Mouse (Mus musculus) CH12.LX (cell line): ENCODE results near the gene Olfr1259. TPM values are rescaled to one million over a fixed set of nuclear protein-coding genes. Genes with fewer than 3 reads are reported as not detected.
A peak's percentile ranks its signal among the peaks of the same experiment; 100 is the strongest.

Experiments used
- DNase-seq: peaks from one replicate; pipeline ENCODE4 v3.0.0-alpha.2; 2013; ENCODE audit errors: extremely low read depth
- H3K27ac ChIP-seq: 2 replicates; pipeline ENCODE4 v1.5.1; 2012; ENCODE audit warnings: low read depth, mild to moderate bottlenecking, control low read depth, moderate library complexity; ENCODE audit not compliant: insufficient read depth
- H3K27me3 ChIP-seq: replicated peaks from 2 replicates; pipeline ENCODE3; 2012; ENCODE audit warnings: inconsistent platforms
- H3K36me3 ChIP-seq, 2 experiments: replicated peaks in 1 of 2; 2 replicates each; pipeline versions ENCODE3 to v1.6.1; 2012; ENCODE audit warnings: inconsistent platforms in 1 of 2, low read length in 1 of 2, mild to moderate bottlenecking in 1 of 2, mixed read lengths in 1 of 2, moderate library complexity in 1 of 2; ENCODE audit not compliant: control insufficient read depth in 1 of 2, insufficient read depth in 1 of 2
- H3K4me1 ChIP-seq, 2 experiments: 2 replicates each; pipeline ENCODE4 v1.6.1; 2012; ENCODE audit warnings: inconsistent platforms in 1 of 2, moderate library complexity in 1 of 2; ENCODE audit not compliant: insufficient read depth in 2 of 2, control insufficient read depth in 1 of 2
- H3K4me2 ChIP-seq: 2 replicates; pipeline ENCODE4 v1.6.1; 2012; ENCODE audit warnings: low read depth, mild to moderate bottlenecking, control low read depth; ENCODE audit not compliant: poor library complexity, insufficient read depth, severe bottlenecking
- H3K4me3 ChIP-seq, 3 experiments: fragments of 150-350 bp in 1 of 3; sonication (generic) in 1 of 3; replicated peaks in 1 of 3; 2 replicates each; pipeline versions ENCODE3 to v1.5.1; 2011 to 2012; ENCODE audit warnings: low read depth in 2 of 3, low read length in 2 of 3, mild to moderate bottlenecking in 2 of 3, moderate library complexity in 2 of 3, control low read depth in 1 of 3, improper control_type of control experiment in 1 of 3, inconsistent platforms in 1 of 3, mixed read lengths in 1 of 3; ENCODE audit not compliant: poor library complexity in 1 of 3
- H3K79me2 ChIP-seq: replicated peaks from 2 replicates; pipeline ENCODE4 v1.6.1; 2012; ENCODE audit warnings: mild to moderate bottlenecking, moderate library complexity; ENCODE audit not compliant: control insufficient read depth, poor library complexity, insufficient read depth, severe bottlenecking; ENCODE audit errors: extremely low read depth
- H3K9ac ChIP-seq: 2 replicates; pipeline ENCODE4 v1.6.1; 2012; ENCODE audit warnings: low read depth, mild to moderate bottlenecking, control low read depth, moderate library complexity; ENCODE audit not compliant: insufficient read depth
- H3K9me3 ChIP-seq: replicated peaks from 2 replicates; pipeline ENCODE3; 2012; ENCODE audit warnings: low read length, inconsistent platforms, mixed read lengths
- CTCF ChIP-seq, 2 experiments: IDR thresholded peaks in 1 of 2; conservative IDR thresholded peaks in 1 of 2; 2 replicates each; pipeline ENCODE4 v1.5.1; 2011 to 2012; ENCODE audit warnings: low read depth in 2 of 2, low read length in 2 of 2, improper control_type of control experiment in 1 of 2, inconsistent platforms in 1 of 2, mild to moderate bottlenecking in 1 of 2, moderate library complexity in 1 of 2
- E2F4 ChIP-seq: IDR thresholded peaks from 2 replicates; pipeline ENCODE4 v1.6.1; 2011; ENCODE audit warnings: low read depth, low read length, improper control_type of control experiment; ENCODE audit not compliant: insufficient replicate concordance
- ELF1 ChIP-seq: IDR thresholded peaks from 2 replicates; pipeline ENCODE4 v1.6.1; 2014; ENCODE audit warnings: low read depth, mild to moderate bottlenecking, inconsistent platforms, low read length, improper control_type of control experiment
- EP300 ChIP-seq: IDR thresholded peaks from 2 replicates; pipeline ENCODE4 v1.6.1; 2011; ENCODE audit warnings: low read length, improper control_type of control experiment
- GABPA ChIP-seq: IDR thresholded peaks from 2 replicates; pipeline ENCODE4 v1.6.1; 2012; ENCODE audit warnings: low read depth, low read length, improper control_type of control experiment, inconsistent platforms; ENCODE audit not compliant: insufficient replicate concordance
- HCFC1 ChIP-seq: IDR thresholded peaks from 2 replicates; pipeline ENCODE4 v1.6.1; 2012; ENCODE audit warnings: low read depth, mild to moderate bottlenecking, inconsistent platforms, low read length, improper control_type of control experiment
- IRF4 ChIP-seq: IDR thresholded peaks from 2 replicates; pipeline ENCODE4 v1.6.1; 2014; ENCODE audit warnings: low read depth, mild to moderate bottlenecking, inconsistent platforms, low read length, improper control_type of control experiment
- JUND ChIP-seq: conservative IDR thresholded peaks from 2 replicates; pipeline ENCODE4 v1.6.1; 2011; ENCODE audit warnings: low read depth, low read length, improper control_type of control experiment
- MAX ChIP-seq: IDR thresholded peaks from 2 replicates; pipeline ENCODE4 v1.6.1; 2011; ENCODE audit warnings: low read length, improper control_type of control experiment
- MXI1 ChIP-seq: IDR thresholded peaks from 2 replicates; pipeline ENCODE4 v1.6.1; 2011; ENCODE audit warnings: mild to moderate bottlenecking, low read depth, low read length, improper control_type of control experiment
- MYC ChIP-seq: IDR thresholded peaks from 2 replicates; pipeline ENCODE4 v1.6.1; 2011; ENCODE audit warnings: low read depth, mild to moderate bottlenecking, improper control_type of control experiment, low read length
- NRF1 ChIP-seq: IDR thresholded peaks from 2 replicates; pipeline ENCODE4 v1.6.1; 2014; ENCODE audit warnings: low read depth, mild to moderate bottlenecking, inconsistent platforms, low read length, improper control_type of control experiment, moderate library complexity
- PAX5 ChIP-seq: IDR thresholded peaks from 2 replicates; pipeline ENCODE4 v1.6.1; 2012; ENCODE audit warnings: low read length, inconsistent platforms, mixed read lengths
- POLR2A ChIP-seq: IDR thresholded peaks from 2 replicates; pipeline ENCODE4 v1.6.1; 2011; ENCODE audit warnings: low read depth, mild to moderate bottlenecking, improper control_type of control experiment, low read length
- RAD21 ChIP-seq: IDR thresholded peaks from 2 replicates; pipeline ENCODE4 v1.6.1; 2011; ENCODE audit warnings: low read depth, mild to moderate bottlenecking, low read length, improper control_type of control experiment, moderate library complexity
- RCOR1 ChIP-seq: conservative IDR thresholded peaks from 2 replicates; pipeline ENCODE4 v1.6.1; 2012; ENCODE audit warnings: low read depth, mild to moderate bottlenecking, inconsistent platforms, low read length, improper control_type of control experiment
- SIN3A ChIP-seq: IDR thresholded peaks from 2 replicates; pipeline ENCODE4 v1.6.1; 2012; ENCODE audit warnings: low read length, improper control_type of control experiment, inconsistent platforms
- SMC3 ChIP-seq: IDR thresholded peaks from 2 replicates; pipeline ENCODE4 v1.6.1; 2011; ENCODE audit warnings: low read depth, low read length, improper control_type of control experiment
- TBP ChIP-seq: conservative IDR thresholded peaks from 2 replicates; pipeline ENCODE4 v1.6.1; 2011; ENCODE audit warnings: low read depth, low read length, improper control_type of control experiment
- USF1 ChIP-seq: IDR thresholded peaks from 2 replicates; pipeline ENCODE4 v1.6.1; 2014; ENCODE audit warnings: low read depth, mild to moderate bottlenecking, inconsistent platforms, low read length, improper control_type of control experiment
- USF2 ChIP-seq: conservative IDR thresholded peaks from 2 replicates; pipeline ENCODE4 v1.6.1; 2011; ENCODE audit warnings: low read depth, low read length, improper control_type of control experiment
- ZKSCAN1 ChIP-seq: IDR thresholded peaks from 2 replicates; pipeline ENCODE4 v1.6.1; 2012; ENCODE audit warnings: low read depth, inconsistent platforms, low read length, improper control_type of control experiment, borderline replicate concordance
- ZNF384 ChIP-seq: IDR thresholded peaks from 2 replicates; pipeline ENCODE4 v1.6.1; 2012; ENCODE audit warnings: low read depth, low read length, improper control_type of control experiment, inconsistent platforms
- dilution Hi-C: fragments of 300-500 bp; cut with MboI; formaldehyde crosslinking; loops from 2 replicates; pipeline ENCODE4 v1.14.3; 2020; ENCODE audit warnings: low sequenced_read_pairs; ENCODE audit not compliant: extremely low pct_unique_long_range_greater_than_20kb, extremely low pct_ligation_motif_present
- in situ Hi-C: fragments of 300-500 bp; cut with MboI; formaldehyde crosslinking; loops from 3 replicates; pipeline ENCODE4 v1.14.3; 2019; ENCODE audit warnings: low sequenced_read_pairs, low pct_ligation_motif_present, low pct_unique_long_range_greater_than_20kb, mixed read lengths
- polyA plus RNA-seq: library from polyadenylated mRNA; unstranded; fragments of >175 nt; gene quantifications from 2 replicates; pipeline ENCODE4 v1.2.1, GENCODE M21; 2012; ENCODE audit warnings: low read depth; ENCODE audit not compliant: insufficient read length
- total RNA-seq, 2 experiments: library from RNA; depleted of rRNA; stranded (reverse); fragments of 300-350 nt in 1 of 2; fragments of >200 nt in 1 of 2; gene quantifications; 2 replicates each; pipeline ENCODE4 v1.2.3; 2012 to 2014

Gene Olfr1259
- total and polyA plus RNA-seq, 3 experiments, result 0.34 TPM; not detected in 2

DNA sequence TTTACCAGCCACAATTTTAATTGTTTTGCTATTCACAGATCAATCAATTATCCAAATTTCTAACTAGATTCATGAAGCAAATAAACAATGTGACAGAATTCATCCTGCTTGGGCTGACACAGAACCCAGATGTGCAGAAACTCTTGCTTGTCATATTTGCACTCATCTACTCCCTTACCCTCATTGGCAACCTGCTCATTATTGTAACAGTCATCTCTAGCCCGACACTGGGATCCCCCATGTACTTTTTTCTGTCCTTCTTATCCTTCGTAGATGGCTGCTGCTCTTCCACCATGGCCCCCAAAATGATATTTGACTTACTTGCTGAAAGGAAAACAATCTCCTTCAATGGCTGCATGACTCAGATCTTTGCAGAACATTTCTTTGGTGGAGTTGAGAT is 29.2 kb upstream of the Olfr1259 start:
- Histone ChIP-seq H3K9me3 (no peaks in the 10 kb centered on the region), H3K79me2 (no peaks in the 10 kb centered on the region)
- dilution Hi-C loops, result no loop called here

DNA sequence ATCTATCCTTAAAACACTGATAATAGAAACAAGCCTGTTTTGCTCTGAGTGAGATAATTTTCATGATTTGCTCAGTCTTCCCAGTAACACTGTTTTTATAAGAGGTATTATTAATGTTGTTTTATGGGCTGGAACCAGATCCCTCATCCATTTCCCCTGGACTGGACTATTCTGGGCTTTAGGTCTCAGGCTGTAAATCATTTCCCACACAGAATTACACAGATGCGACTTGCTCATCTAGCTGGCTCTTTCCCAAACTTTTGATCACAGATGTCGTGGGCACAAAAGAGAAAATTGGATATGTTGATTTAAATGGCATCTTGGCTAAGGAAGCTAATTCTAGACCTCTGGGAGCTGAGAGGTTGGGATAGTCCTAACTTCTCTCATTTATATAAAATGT is 25.7 kb upstream of the Olfr1259 start, which contains the start of gene Olfr1260:
TSS of gene Olfr1260 (plus strand) at position 157 of the 400 bp plus-strand sequence.
- no peaks in the 10 kb centered on the region for H3K36me3 ChIP-seq
- dilution Hi-C loops (no loop called here), in situ Hi-C loops (no loop called here)
- H3K27me3 ChIP-seq, result no peaks in the 10 kb centered on the region
- no peaks in the 10 kb centered on the region for H3K4me1 ChIP-seq
- no peak within 1 kb of the TSS for H3K27ac ChIP-seq
- peak within 1 kb of the TSS; percentile 40; the same call in 1 of the 2 replicates for H3K4me2 ChIP-seq
- TF ChIP-seq USF2, result no peak
- TF ChIP-seq E2F4, result no peak
- TF ChIP-seq MYC, result no peak
- TF ChIP-seq IRF4, result no peak
- TF ChIP-seq SMC3, result no peak
- TF ChIP-seq EP300, result no peak
- TF ChIP-seq JUND, result no peak
- no peak for TF ChIP-seq RAD21
- no peaks in the 10 kb centered on the region for H3K79me2 ChIP-seq
- no peak for DNase-seq
- H3K9me3 ChIP-seq, result no peaks in the 10 kb centered on the region
- no peak within 1 kb of the TSS for H3K9ac ChIP-seq
- H3K4me3 ChIP-seq, result no peak within 1 kb of the TSS

More for the DNA sequence above, 29.2 kb upstream of the Olfr1259 start:
- Histone ChIP-seq H3K4me3 (no peak overlapping the region), H3K9ac (peak overlapping the region; percentile 32), H3K4me1 (no peaks in the 10 kb centered on the region), H3K27ac (peak overlapping the region; percentile 81), H3K36me3 (no peaks in the 10 kb centered on the region), H3K27me3 (no peaks in the 10 kb centered on the region), H3K4me2 (peak overlapping the region; percentile 40)
- TF ChIP-seq ZKSCAN1 (no peak), IRF4 (peak; percentile 54), ZNF384 (no peak), EP300 (peak; percentile 46), RCOR1 (0 out of 2 replicates have a peak, but pooled peaks have one; percentile 56), CTCF (conservative IDR thresholded peaks at IDR 0.05 in 1 of 2, IDR thresholded peaks at IDR 0.05 in 1 of 2; ENCODE audit: low read depth in 2 of 2, low read length in 2 of 2) (no peak)
- DNase-seq, result peak; percentile 2
- in situ Hi-C loops, result no loop called here

DNA sequence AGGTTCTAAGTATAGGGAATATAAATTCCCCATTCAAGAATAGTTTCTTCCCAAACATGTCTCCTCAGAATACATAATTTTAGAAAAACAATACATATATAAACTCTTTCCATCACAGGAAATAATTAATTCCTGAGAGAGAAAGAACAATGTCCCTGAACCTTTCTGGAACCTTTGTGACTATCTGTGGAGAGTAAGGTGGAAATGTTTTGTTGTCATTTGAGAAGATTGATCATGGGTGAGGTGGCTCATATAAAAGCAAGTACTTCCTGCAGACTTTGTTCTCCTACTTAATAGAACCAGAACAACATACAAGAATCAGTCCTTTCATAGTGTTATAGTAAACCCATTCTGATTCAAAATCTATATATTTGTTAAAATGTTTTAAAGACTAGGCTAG is 21.5 kb downstream of the Olfr1259 start, which contains the start of gene Olfr1258:
TSS of gene Olfr1258 (plus strand) at position 301 of the 400 bp plus-strand sequence.
- Histone ChIP-seq H3K27ac (no peak within 1 kb of the TSS), H3K27me3 (no peaks in the 10 kb centered on the region), H3K4me1 (no peaks in the 10 kb centered on the region), H3K9me3 (no peaks in the 10 kb centered on the region), H3K4me2 (no peak within 1 kb of the TSS), H3K9ac (no peak within 1 kb of the TSS), H3K36me3 (no peaks in the 10 kb centered on the region), H3K4me3 (no peak within 1 kb of the TSS), H3K79me2 (no peaks in the 10 kb centered on the region)
- TF ChIP-seq TBP (no peak), GABPA (no peak), POLR2A (no peak), RCOR1 (no peak), USF1 (no peak), MXI1 (no peak), ELF1 (no peak), HCFC1 (no peak), EP300 (no peak), SIN3A (no peak), PAX5 (no peak), ZKSCAN1 (no peak), MAX (no peak), NRF1 (no peak)
- DNase-seq, result no peak
- dilution Hi-C loops, result no loop called here
- in situ Hi-C loops, result no loop called here
